Mouse (Mus musculus): ENCODE results near the gene Npm1.

Gene Npm1

DNA sequence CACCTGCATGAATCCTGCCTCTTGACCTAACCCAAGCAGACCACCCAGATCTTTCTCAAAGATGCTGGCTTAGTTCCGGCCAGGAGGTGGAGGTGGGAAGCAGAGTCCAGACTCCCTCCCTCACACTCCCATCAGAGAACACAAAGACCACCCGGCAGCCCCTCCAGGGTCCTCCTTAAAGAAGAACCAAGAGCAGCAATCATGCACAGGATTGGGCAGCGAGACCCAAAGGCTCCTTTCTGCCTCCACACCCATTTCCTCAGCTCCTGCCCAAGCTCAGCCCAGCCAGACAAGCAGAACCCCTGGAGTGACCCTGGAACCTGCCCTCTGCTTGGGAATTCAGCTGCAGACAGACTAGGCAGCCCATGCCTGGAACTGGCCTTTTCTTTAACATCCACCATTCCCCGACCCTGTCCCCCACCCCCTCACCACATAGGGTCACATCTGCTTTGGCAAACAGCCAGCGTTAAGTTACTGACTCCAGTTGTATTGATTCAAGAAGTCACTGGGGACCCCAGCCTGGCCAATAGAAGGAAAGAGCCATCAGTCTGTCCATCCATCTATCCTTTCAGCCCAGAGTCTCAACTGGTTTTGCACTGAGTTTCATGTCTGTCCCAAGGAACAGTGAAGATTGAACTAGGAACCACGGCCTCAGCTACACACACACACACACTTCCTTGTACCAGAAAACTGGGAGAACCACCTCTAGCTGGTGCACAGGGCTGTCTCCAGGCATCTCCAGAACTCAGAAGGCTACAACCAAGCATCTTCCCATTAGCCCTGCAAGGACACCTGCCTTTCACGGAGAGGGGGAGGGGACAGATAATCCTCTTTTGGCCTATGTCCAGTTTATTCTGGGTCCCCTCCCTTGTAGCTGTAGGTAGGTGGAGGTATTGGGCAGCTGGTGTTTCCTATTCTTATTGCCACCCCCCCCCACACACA, 17.5 kb downstream of the Npm1 start:
- DNase-seq = no peak

DNA sequence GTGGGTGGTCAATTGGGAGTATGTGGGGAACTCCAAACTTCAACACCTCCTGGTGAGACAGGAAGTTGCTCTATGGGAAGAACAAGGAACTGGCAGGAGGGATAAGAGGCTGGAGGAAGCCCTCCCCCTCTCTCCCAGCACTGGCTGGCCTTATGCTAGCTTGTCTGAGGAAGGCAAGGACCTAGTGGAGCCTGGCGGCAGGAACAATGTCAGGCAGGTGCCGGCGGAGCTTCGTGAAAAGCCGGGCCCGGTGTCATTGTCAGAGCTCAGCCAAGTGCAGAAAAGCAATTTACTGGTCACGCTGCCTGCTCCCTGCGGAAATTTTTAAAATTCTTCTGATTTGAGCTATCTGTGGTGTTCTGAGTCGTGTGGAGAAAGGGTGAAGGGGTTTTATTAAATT, 19.1 kb downstream of the Npm1 start:
- DNase-seq = no peak

DNA sequence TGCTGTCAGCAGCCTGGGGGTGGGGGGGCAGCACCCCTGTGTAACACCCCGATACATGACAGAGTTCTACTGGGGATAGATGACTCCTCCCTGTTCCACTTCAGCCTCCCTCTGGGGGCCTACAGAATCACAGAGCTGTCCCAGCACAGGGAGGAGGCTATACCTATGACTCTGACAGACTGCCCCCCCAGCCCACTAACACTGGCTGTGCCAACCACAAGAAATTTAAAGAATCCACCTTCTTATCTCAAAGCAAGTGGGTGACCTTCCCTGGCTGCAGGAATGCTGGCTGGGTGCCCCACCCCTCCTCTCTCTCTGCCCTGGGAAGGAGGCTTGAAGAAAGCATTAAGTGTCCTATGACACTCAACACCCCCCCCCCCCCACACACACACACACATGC, 20.2 kb downstream of the Npm1 start:
- no peak for DNase-seq

DNA sequence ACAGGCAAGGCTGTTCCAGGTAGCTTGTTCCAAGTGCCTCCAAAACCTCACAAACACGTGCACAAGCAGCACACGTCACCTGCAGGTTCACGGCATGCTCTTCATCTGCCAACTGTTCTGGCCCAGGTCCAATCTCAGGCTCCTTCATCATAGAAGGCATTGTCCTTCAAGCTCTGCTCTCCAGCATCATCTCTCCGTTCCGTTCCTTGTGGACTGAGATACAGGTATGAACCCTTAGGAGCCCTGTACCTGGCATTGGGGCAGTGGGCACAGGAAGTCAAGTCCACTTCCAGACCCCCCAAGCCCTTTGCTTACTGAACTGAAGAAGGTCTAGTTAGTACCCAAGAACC, 22.9 kb downstream of the Npm1 start:
- DNase-seq = no peak

DNA sequence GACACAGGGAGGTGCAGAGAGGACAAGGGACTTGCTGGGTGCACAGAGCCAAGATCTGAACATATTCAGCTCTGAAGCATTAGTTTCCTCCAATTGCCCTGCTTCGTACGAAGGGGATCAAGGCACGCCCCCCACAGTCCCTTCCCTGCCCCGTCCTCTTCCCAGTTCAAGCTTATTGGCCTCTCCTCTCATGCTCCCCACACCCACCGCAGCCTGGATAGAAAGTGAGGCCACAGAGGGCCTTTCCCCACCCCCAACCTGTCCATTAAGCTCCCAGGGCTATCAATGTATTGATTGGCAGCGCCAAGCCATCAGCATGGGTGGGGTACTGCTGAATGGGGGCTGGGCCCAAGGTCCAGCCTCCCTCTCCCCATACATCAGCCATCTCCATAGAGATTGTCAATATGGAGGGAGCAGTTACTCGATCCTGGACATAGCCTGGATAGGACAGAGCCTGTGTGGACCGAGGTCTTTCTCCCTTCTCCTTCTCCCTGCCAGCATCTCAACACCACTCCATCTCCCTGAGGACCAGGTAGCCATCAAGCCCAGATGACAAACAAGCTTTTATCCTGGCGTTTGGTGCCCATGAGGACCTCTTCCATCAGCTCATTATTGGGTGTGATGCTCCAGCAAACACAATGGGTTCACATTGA, 23.4 kb downstream of the Npm1 start:
- DNase-seq = no peak

DNA sequence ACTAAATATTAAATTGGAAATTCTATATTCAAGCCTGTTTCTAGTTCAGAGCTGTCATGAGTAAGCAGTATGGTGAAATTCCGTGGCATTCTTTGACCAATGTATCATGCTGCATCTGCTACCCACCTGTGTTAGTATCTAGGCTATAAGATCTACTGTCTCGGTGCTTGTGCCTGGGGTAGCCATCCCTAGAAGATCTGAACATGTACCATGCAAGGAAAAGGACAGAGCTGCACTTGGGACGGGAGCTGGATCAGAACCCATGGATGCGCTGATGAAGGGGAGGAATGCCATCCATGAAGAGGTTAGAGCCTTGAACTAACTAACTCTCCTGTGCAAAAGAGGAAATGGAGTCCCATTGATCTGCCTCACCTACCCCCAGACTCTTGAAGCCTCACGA, 24.3 kb downstream of the Npm1 start:
- DNase-seq = no peak

DNA sequence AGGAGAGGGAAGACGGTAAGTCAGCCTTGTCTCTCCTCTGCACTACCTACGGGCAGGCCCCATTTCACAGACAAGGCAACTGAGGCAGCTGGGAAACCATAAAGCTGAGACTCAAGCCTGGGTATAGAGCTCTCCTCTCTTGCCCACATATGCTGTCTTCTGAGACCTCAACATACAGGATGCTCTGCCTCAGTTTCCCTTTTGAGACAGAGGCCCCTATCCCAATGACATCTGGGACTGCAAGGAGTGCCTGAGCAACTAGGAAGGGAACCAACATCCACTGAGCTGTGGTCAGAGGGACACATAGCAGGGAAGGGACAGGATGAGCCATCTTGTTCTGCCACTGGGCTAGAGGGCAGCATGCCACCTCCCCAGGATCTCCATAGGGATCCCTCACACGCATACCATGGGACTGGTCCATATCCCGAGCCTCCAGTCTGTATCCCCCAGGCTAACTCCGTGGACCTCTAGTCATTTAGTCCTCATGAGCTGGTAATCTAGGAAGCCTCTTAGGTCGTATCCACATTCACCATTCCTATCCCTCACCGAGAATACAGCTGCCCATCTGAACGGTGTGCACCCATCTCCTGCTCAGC, 28.5 kb downstream of the Npm1 start:
- no peak for DNase-seq

DNA sequence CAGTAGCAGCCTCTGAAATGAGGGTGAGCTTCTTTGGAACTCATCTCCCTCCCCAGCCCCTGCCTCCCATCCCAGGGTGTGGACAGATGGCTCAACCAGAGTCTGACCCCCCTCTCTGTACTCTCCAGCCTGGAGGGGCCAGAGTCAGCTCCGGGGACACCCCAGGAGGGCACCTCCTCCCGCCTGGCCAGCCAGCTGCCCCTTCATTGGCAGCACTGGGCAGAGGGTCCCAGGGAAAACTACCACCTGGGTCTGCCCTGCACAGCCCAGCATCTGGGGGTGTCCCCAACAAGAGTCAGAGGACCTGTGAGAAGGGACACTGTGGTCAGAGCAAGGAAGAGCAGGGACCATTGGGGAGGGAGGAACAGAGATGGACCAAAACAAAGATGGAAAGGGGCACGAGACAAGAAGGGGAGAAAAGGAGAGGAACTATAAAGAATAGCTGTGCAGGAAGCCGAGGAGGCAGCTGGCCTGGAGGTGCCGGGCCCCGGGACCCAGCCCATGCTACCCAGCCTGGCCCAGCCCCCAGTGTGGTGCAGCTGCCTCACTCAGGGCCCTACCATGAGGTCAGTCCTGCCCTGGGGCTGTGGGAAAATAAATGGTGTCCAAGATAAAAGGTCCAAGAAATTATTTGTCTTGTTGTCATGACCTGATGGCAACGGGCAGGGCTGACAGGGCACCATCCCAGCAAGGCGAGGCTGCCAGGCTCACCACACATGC, 30.2 kb downstream of the Npm1 start:
- DNase-seq = no peak

DNA sequence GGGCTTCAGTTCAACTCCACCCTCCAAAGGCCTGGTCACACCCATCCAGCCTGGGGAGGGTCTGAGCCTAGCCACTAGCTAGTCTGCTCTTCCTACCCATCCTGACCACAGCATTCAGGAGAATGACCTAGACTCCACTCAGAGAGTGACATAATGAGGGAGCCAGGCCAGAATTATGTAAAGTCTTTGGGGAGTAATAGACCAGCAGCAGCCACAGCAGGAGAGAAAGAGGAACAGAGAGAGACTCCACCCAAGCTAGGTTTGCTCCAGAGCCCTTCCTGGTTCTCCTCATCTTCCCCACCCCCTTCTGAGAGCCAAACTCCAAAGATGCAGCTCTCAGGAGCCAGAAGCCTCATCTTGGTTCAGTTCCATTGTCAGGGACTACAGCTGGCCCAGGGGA, 35.9 kb downstream of the Npm1 start:
- no peak for DNase-seq

DNA sequence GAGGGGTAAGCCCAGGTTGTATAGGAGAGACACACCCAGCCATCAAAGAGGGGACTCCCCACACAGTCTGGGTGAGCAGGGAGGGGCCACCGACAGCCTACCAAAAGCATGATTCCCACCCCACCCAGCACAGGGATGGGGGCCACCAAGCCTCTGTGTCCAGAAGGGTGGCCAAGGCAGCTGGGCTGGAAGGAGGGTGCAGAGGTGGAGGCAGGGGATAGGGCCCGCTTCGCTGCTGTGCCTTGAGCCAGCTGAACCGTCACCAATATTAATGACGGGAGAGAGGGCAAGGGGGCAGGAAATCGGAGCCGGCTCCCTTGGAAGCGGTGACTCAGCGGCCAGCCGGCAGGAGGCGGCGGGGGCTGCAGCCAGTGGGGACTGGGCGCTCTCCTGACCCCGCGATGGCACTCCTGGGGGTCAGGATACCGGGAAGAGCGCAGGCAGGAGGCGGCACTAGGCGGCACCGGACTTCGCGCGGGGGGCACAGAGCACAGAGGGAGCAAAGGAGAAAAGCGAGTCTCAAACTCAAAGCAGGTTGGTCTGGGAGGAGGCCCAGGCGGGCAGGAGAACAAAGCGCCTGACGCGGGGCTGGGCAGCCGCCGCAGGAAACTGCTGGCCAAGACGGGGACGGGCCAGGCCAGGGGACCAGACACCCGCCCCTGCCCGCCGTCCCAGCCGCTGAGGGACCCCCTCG, 40.3 kb downstream of the Npm1 start:
- peak; percentile 63 to 92 for DNase-seq

DNA sequence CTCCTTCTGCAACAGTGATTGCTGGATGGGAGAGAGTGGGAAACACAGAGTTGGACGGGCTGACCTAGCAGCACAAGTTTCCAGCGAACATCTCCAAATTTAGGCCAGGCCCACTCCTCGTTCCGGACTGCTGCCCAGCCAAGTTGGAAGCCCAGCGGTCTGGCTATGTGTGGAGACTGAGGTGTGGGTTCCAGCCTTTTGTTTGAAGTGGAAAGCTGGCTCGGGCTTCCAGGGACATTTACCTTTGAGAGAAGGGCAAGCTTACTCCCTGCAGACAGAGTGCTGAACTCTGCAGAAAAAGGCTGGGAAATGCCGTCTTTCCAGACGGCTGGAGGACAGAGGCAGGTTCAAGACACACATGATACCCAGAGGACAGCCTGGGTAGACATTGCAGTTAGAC, 43.5 kb downstream of the Npm1 start:
- DNase-seq = peak; percentile 14 to 66

DNA sequence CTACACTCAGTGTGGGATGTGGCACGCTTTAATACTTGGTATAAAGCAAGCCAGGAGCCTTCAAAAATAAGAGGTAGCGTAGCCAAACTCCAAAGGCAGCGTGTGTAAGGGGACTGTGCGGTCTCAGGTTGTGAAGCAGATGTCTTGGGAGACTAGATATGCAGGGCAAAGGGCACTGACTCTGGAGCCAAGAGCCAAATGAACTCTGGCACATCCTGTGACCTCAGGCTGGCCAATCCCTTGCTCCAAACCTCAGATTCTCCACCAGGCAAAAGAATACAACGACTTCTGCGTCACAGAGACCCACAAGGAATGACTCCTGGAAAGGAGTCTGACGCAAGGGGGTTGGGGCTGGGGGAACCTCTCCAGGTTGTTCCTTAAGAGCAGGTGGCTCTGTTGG, 43.9 kb downstream of the Npm1 start:
- DNase-seq = peak; percentile 67 to 85

DNA sequence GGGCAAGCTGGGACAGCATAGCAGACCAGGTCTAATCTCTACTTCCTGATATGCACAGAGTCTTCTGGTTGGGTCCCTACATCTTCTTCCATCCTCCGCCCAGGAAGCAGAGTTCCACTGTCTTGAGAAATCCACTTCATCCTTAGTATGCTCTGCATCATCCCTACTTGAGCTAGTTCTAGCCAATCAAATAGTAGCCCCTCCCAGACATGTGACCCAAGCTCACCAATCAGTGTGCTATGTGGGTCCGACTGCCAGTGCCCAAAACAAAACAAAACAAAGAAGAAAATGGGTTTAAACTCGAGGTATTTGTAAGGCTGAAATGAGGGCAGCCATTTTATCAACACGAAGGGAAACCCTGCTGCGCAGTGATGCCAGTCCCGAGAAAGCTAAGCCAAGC, 44.5 kb downstream of the Npm1 start:
- DNase-seq = no peak

DNA sequence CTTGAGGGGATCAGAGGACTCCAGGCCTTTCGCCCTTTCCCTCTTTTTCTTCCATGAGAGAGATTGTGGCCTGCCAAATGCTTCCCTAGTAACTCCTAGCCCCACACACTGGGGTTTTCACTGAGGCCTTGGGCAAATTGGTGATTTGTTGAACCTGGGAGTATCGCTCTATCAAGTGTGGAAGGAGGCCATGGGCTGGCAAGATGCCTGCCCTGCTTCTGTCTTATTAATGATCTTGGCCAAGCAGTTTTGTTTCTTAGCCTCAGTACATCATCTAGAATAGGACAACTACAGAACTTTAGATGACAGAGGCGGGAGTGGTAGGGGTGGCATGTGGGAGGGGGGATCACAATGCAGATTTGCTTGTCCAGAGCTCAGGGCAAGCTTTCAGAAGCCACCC, 47.2 kb downstream of the Npm1 start:
- DNase-seq = no peak

DNA sequence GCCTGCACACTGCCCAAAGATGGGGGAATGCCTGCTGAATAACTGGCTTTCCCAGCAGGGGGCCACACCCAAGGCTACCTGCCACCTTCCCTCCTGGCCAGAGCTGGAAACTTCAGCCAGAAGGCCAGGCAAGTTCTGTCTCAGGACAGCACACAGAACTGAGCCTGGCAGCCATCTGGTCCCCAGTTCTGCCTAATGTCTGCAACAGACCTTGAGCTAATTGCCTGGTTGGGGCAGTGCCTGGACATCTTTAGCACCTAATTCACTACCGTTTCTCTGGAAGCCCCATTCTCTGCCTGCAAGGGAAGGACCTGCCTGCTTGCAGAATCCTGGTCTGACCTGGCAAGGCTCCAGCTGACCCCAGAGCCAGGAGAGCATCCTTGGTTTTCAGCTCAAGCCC, 50.6 kb downstream of the Npm1 start:
- DNase-seq = peak in 1 of 2 experiments; percentile 23

DNA sequence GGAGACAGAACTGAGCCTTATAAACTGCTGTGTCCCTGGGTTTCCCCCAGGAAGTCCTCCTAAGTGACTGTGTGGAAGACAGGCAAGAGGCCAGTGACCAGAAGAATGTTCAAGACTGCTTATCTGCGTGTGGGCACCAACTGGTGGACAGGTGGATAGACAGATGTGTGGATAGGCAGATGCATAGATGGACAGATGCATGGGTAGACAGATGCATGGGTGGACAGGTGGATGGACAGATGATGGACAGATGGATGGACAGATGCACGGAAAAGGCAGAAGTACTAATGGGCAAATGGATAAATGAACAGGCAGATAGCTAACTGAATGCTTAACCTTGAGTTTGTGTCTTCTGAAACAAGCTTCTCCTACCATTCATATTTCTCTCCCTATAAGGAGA, 52.9 kb downstream of the Npm1 start:
- DNase-seq = no peak

DNA sequence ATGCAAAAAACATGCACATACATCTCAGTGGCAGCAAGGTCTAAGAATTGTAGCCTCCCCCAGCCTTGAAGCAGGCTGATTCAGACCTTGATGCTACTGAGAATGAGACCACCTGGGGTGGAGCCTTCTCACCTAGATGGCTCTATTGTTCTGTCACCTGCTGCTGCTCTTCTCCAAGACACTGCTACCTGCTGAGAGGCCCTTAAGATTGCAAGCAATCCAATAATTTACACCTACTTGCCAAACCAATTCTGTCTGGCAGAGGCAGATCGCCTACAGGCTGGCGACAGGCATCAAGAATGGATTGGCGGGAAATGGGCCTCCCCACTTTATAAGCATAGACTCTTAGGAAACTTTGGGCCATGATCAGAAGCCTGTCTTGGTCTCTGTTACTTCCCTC, 55.5 kb downstream of the Npm1 start:
- no peak for DNase-seq

DNA sequence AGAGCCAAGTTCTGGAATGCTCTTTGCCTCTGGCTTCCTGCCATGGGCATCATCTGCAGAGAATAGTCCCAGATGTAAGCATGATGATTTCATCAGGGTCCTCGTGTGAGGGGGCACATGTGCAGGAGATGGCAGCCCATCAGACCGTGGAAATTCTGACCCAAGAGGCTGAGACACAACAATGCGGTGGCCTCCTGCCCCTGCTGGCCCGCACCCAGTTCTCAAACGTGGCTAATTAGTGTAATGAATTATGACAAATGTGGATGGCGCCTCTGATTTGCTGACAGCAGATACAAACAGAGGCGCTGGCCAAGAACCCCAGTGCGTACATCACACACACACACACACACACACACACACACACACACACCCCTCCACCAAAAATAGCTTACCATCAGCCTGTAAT, 58.1 kb downstream of the Npm1 start:
- no peak for DNase-seq

DNA sequence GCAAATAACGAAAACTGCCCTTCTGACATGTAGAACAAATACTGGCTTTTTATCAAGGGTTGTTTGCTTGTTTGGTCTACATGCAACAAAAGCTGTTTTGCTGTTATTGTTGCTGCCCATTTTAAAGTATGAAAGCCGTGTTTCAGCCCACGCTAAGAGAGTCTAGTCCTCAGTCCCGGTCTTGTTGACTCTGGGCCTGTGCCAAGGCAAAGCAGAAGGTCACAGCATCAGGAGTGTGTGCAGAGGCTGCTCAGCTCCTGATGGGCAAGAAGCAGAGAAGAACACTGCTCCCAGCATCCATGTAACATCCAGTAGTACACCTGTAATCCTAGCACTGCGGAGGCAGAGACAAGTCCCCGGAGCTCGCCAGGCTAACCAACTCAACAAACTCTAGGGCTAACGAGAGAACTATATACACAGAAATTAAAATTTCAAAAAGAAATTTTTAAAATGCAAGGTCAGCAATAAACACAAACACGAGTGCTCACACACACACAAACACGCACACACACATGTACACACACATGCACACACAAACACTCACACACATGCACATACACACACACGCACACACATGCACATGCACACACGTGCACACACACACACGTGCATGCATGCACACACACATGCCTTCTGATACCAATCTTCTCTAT, 59.6 kb downstream of the Npm1 start:
- peak in 1 of 2 experiments; percentile 28 for DNase-seq
